Mouse (Mus musculus) T-helper 1 cell (primary cell): ENCODE measurements at regions not wholly inside any gene's neighbourhood (a gene's known extent, or its start where the extent isn't known, plus 50 kb on each side); places are given as distances from the start of the nearest gene placed in this dataset.

ENCODE experiments used
- in situ Hi-C: fragments of 300-600 bp; cut with MboI, MseI; formaldehyde crosslinking; loops from one replicate; pipeline ENCODE4 v1.15.1; 2025; ENCODE audit warnings: high pct_unique_total_duplicates

DNA sequence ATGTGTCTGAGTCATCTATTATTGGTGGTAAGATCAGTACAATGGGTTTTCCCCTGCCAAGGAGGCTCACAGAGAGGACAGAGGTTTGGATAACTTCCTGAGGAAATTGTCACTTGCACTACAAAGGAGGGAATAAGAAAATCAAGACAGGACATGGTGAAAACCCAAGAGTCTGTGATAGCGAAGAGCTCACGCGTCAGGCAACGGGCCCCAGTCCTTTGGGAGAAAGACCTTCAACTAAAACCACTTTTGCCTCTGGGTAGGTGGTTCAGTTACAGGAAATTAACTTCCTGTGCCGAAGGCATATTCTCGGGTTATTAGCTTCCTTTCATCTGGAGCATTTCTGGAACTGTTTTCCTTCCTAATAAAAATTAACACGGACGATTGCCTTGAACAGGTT is 440.4 kb downstream of the Rnf144b start:
- in situ Hi-C loops: no loop called here

GRCm38 (mm10) chr13:47576516-47576915 is 454.1 kb downstream of the Rnf144b start:
- in situ Hi-C loops: no loop called here

GRCm38 (mm10) chr13:47580144-47580543 is 457.7 kb downstream of the Rnf144b start:
- in situ Hi-C loops: loop anchor here (10.0 kb wide), 1 partner anchor 1005 kb away; no protein-coding TSS in a partner anchor

- in situ Hi-C loops: loop anchor here (10.0 kb wide), 1 partner anchor 1000 kb away; no protein-coding TSS in a partner anchor
Measured at GRCm38 (mm10) chr13:47585158-47585557, 462.7 kb downstream of the Rnf144b start.

- in situ Hi-C loops: no loop called here
Measured at GRCm38 (mm10) chr13:47602646-47603045, 480.2 kb downstream of the Rnf144b start.

- in situ Hi-C loops: no loop called here
Measured at GRCm38 (mm10) chr13:47611439-47611838, 489.0 kb downstream of the Rnf144b start.

- in situ Hi-C loops: no loop called here
Measured at GRCm38 (mm10) chr13:47636511-47637103, 514.2 kb downstream of the Rnf144b start.

DNA sequence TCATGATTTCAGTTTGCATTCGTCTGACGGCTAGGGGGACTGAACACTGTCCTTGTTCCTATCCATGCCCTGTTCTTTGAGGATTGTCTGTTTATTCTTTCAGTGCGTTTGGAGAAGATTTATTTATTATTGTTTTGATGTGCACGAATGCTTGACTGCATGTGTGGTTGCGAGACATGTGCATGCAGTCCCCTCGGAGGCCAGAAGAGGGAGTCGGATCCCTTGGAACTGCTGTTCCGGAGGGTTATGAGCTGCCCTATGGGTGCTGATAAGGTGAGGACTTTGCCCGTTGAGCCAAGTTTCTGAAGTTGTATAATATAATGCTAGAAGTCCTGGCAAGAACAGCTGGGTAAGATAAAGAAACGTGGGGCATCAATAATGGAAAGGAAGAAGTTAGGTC is 519.9 kb downstream of the Rnf144b start:
- in situ Hi-C loops: no loop called here

GRCm38 (mm10) chr13:47645081-47645480 is 522.6 kb downstream of the Rnf144b start:
- in situ Hi-C loops: no loop called here

- in situ Hi-C loops: no loop called here
Measured at GRCm38 (mm10) chr13:47647693-47648092, 525.2 kb downstream of the Rnf144b start.

DNA sequence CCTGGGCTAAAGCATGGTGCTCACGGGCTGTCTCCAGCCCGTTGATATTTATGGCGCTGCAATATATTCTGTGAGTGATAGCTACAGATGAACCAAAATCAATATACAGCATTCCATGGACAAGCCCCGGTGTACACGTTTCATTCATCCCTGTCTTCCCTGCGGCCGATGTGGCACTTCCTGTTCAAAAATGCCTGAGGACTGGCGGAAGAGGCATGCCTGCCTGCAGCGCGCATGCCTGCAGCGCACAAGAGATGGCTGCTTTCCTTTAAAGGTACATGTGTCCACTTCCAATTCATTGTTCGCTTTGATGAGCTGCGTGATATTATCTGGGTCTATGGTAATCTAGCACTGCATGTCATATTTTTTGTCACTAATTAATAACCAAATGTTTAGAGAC is 527.6 kb downstream of the Rnf144b start:
- in situ Hi-C loops: no loop called here

- in situ Hi-C loops: no loop called here
Measured at GRCm38 (mm10) chr13:47666470-47666869, 544.0 kb downstream of the Rnf144b start.

- in situ Hi-C loops: no loop called here
Measured at GRCm38 (mm10) chr13:47666956-47667701, 544.7 kb downstream of the Rnf144b start.

- in situ Hi-C loops: no loop called here
Measured at GRCm38 (mm10) chr13:47688131-47688530, 565.7 kb downstream of the Rnf144b start.

DNA sequence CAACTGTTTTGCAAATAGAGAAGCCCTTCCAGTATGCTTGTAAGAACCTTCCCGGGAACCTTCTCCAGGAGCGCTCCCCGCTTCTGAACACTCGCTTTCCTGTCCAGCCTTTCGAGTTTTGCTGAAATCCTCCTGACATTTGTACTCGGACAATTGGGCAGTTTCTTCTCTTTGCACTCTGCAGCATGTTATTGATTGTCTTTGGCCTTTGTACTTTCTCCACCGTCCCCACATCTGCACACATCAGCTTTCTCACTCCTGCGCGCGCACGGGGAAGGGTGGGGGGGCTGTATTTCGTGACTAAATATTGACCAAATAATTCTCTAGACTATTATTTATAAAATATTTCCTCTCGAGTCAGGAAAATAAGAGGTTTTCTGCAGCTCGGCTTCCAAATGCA is 567.2 kb upstream of the Id4 start:
- in situ Hi-C loops: no loop called here

- in situ Hi-C loops: no loop called here
Measured at GRCm38 (mm10) chr13:47695877-47696276, 565.2 kb upstream of the Id4 start.

GRCm38 (mm10) chr13:47700556-47700955 is 560.5 kb upstream of the Id4 start:
- in situ Hi-C loops: no loop called here

- in situ Hi-C loops: no loop called here
Measured at GRCm38 (mm10) chr13:47707961-47708609, 552.9 kb upstream of the Id4 start.

DNA sequence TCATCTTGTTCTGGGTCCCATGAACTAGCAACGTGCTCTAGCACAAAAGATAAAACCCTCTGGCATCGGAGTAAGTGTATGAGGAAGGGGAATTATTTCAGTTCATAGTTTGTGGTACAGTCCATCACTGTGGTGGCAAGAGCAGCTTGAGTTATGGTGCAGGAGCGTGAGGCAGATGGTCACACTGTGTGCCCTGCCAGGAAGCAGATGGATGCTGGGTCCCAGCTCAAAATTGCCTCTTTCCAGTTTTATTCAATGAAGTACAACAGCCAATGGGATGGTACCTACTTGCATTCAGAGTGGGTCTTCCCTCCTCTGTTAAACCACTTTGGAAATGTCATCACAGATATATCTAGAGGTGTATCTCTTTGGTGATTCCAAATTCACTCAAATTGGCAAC is 551.7 kb upstream of the Id4 start:
- in situ Hi-C loops: no loop called here

- in situ Hi-C loops: no loop called here
Measured at GRCm38 (mm10) chr13:47712507-47712906, 548.5 kb upstream of the Id4 start.

- in situ Hi-C loops: no loop called here
Measured at GRCm38 (mm10) chr13:47716265-47716664, 544.8 kb upstream of the Id4 start.

- in situ Hi-C loops: no loop called here
Measured at GRCm38 (mm10) chr13:47720645-47721044, 540.4 kb upstream of the Id4 start.

GRCm38 (mm10) chr13:47734415-47734814 is 526.6 kb upstream of the Id4 start:
- in situ Hi-C loops: no loop called here
